Mouse (Mus musculus) CD4-positive naive resting alpha-beta T cell, adult 76 days (primary cell): Measurements from ENCODE around the gene Fes. TPM values are rescaled to one million over a fixed set of nuclear protein-coding genes. Genes with fewer than 3 reads are reported as not detected.

ENCODE experiments used
- total RNA-seq: library from RNA; stranded (reverse); gene quantifications from one replicate; pipeline ENCODE4 v1.2.4, GENCODE M21; 2023

The Fes gene
- 11.7 TPM for total RNA-seq

GRCm38 (mm10) chr7:80387633-80388543, at the start of gene Fes:
TSS of gene Fes (minus strand) at chr7:80387946.

GRCm38 (mm10) chr7:80405188-80405695, 17.5 kb upstream of the Fes start, which contains the start of gene Furin:
TSS of gene Furin (minus strand) at chr7:80405436.

GRCm38 (mm10) chr7:80371041-80371751, 16.6 kb downstream of the Fes start, which contains the start of gene Man2a2:
TSS of gene Man2a2 (minus strand) at chr7:80371375.

GRCm38 (mm10) chr7:80342858-80343257, 44.9 kb downstream of the Fes start, which contains the start of gene Hddc3:
TSS of gene Hddc3 (plus strand) at chr7:80343104.

GRCm38 (mm10) chr7:80340793-80341192, 47.0 kb downstream of the Fes start, which contains the start of gene Unc45a:
TSS of gene Unc45a (minus strand) at chr7:80341005.

Other genes with a start within 250 kb of the Fes start
- 47.7 TPM for gene Sema4b, start 201.1 kb downstream of the Fes start, total RNA-seq
- 45.7 TPM for gene Cib1, start 155.1 kb downstream of the Fes start, total RNA-seq
- gene Gdpgp1, start 155.1 kb downstream of the Fes start, total RNA-seq: 4.7 TPM
- gene Ttll13, start 141.6 kb downstream of the Fes start, total RNA-seq: 1.1 TPM
- 13.7 TPM for gene Ngrn, start 126.7 kb downstream of the Fes start, total RNA-seq
- 28.5 TPM for gene Vps33b, start 118.3 kb downstream of the Fes start, total RNA-seq
- 3.7 TPM for gene Prc1, start 93.5 kb downstream of the Fes start, total RNA-seq
- 32.3 TPM for gene Rccd1, start 63.5 kb downstream of the Fes start, total RNA-seq
- gene Unc45a, start 46.9 kb downstream of the Fes start, total RNA-seq: 152 TPM
- gene Hddc3, start 44.8 kb downstream of the Fes start, total RNA-seq: 5.2 TPM
- gene Man2a2, start 16.6 kb downstream of the Fes start, total RNA-seq: 116 TPM
- 80.8 TPM for gene Furin, start 17.5 kb upstream of the Fes start, total RNA-seq
- 17.4 TPM for gene Blm, start 147.2 kb upstream of the Fes start, total RNA-seq